Mouse (Mus musculus) G1E (cell line): ENCODE data around the gene Fsip1. TPM values are rescaled to one million over a fixed set of nuclear protein-coding genes. Genes with fewer than 3 reads are reported as not detected.

Source experiments
- ATAC-seq: 2 replicates; pipeline ENCODE4 v1.8.0; 2016; ENCODE audit warnings: mild to moderate bottlenecking; ENCODE audit not compliant: insufficient number of reproducible peaks, poor library complexity, low FRiP score, severe bottlenecking; ENCODE audit errors: extremely low read depth
- DNase-seq: peaks from one replicate; pipeline ENCODE4 v3.0.0; 2012; ENCODE audit warnings: low spot score
- H3K27me3 ChIP-seq: 2 replicates; pipeline ENCODE4 v1.6.1; 2012; ENCODE audit warnings: mild to moderate bottlenecking, low read length, inconsistent platforms; ENCODE audit not compliant: insufficient read depth
- H3K36me3 ChIP-seq: replicated peaks from 2 replicates; pipeline ENCODE3; 2012; ENCODE audit warnings: mild to moderate bottlenecking, inconsistent platforms
- H3K4me1 ChIP-seq: 2 replicates; pipeline ENCODE4 v1.6.1; 2012; ENCODE audit warnings: low read depth, low read length, inconsistent platforms, mixed read lengths; ENCODE audit not compliant: insufficient read depth
- H3K4me3 ChIP-seq: 2 replicates; pipeline ENCODE4 v1.5.1; 2012; ENCODE audit warnings: low read depth, mild to moderate bottlenecking, inconsistent platforms, low read length, moderate library complexity, mixed read lengths
- H3K9me3 ChIP-seq: replicated peaks from 2 replicates; pipeline ENCODE4 v1.6.1; 2012; ENCODE audit warnings: inconsistent platforms
- CTCF ChIP-seq: IDR thresholded peaks from 2 replicates; pipeline ENCODE4 v1.5.1; 2012; ENCODE audit warnings: low read depth, low read length, inconsistent platforms, mixed read lengths
- GATA1 ChIP-seq: IDR thresholded peaks from 2 replicates; pipeline ENCODE4 v1.6.1; 2012; ENCODE audit warnings: borderline replicate concordance, low read length, inconsistent platforms, mixed read lengths
- GATA2 ChIP-seq: IDR thresholded peaks from 2 replicates; pipeline ENCODE4 v1.6.1; 2012; ENCODE audit warnings: low read depth, low read length, inconsistent platforms, borderline replicate concordance
- POLR2AphosphoS5 ChIP-seq: IDR thresholded peaks from 2 replicates; pipeline ENCODE4 v1.6.1; 2012; ENCODE audit warnings: low read depth, low read length, inconsistent platforms; ENCODE audit not compliant: insufficient replicate concordance
- TAL1 ChIP-seq: conservative IDR thresholded peaks from 2 replicates; pipeline ENCODE4 v1.6.1; 2012; ENCODE audit warnings: low read depth, low read length, inconsistent platforms, mixed read lengths
- polyA plus RNA-seq: library from polyadenylated mRNA; stranded (reverse); fragments of >175 nt; gene quantifications from 2 replicates; pipeline ENCODE4 v1.2.3, GENCODE M21; 2012
- total RNA-seq, 2 experiments: library from RNA; stranded (forward) in 1 of 2; stranded (reverse) in 1 of 2; fragments of 200-1000 nt in 1 of 2; fragments of >200 nt in 1 of 2; fragmentation: Nextera tagmentation in 1 of 2; gene quantifications; 2 replicates each; pipeline ENCODE4 v1.2.3; 2014 to 2017

Fsip1 gene
- total and polyA plus RNA-seq, 3 experiments: 0.27 TPM; not detected in 2

- Histone ChIP-seq H3K9me3 (peaks cover 75% of the 10 kb centered on the region), H3K36me3 (no peaks in the 10 kb centered on the region), H3K4me3 (no peak overlapping the region; the same call in 1 of the 2 replicates), H3K4me1 (no peaks in the 10 kb centered on the region), H3K27me3 (no peaks in the 10 kb centered on the region)
- ATAC-seq (no peak), DNase-seq (no peak)
- TF ChIP-seq CTCF: no peak
- no peak for TF ChIP-seq TAL1
- no peak for TF ChIP-seq GATA1
- no peak for TF ChIP-seq GATA2
- TF ChIP-seq POLR2AphosphoS5: no peak
These were observed 137.1 kb downstream of the Fsip1 start for GRCm38 (mm10) chr2:118119684-118120083.

- H3K4me1 ChIP-seq: no peaks in the 10 kb centered on the region
- no peaks in the 10 kb centered on the region for H3K36me3 ChIP-seq
- ATAC-seq: no peak
- H3K27me3 ChIP-seq: no peaks in the 10 kb centered on the region
- DNase-seq: no peak
- peaks cover 70% of the 10 kb centered on the region for H3K9me3 ChIP-seq
- TF ChIP-seq CTCF (no peak), POLR2AphosphoS5 (no peak), GATA2 (no peak), GATA1 (no peak), TAL1 (no peak)
- no peak overlapping the region for H3K4me3 ChIP-seq
These were observed 138.3 kb downstream of the Fsip1 start for GRCm38 (mm10) chr2:118118515-118118914.

- no peaks in the 10 kb centered on the region for H3K4me1 ChIP-seq
- no peaks in the 10 kb centered on the region for H3K27me3 ChIP-seq
- no peaks in the 10 kb centered on the region for H3K36me3 ChIP-seq
- DNase-seq (no peak), ATAC-seq (no peak)
- H3K9me3 ChIP-seq: peaks cover 69% of the 10 kb centered on the region
- TF ChIP-seq CTCF: no peak
- H3K4me3 ChIP-seq: no peak overlapping the region
These were observed 138.7 kb downstream of the Fsip1 start for GRCm38 (mm10) chr2:118118045-118118444.

GRCm38 (mm10) chr2:118117401-118117800 is 139.4 kb downstream of the Fsip1 start:
- Histone ChIP-seq H3K4me3 (no peak overlapping the region), H3K9me3 (peaks cover 69% of the 10 kb centered on the region), H3K36me3 (no peaks in the 10 kb centered on the region), H3K27me3 (no peaks in the 10 kb centered on the region), H3K4me1 (no peaks in the 10 kb centered on the region)
- TF ChIP-seq TAL1 (no peak), GATA2 (no peak), POLR2AphosphoS5 (no peak), CTCF (no peak), GATA1 (no peak)
- ATAC-seq (no peak), DNase-seq (no peak)

GRCm38 (mm10) chr2:118116754-118117290 is 139.9 kb downstream of the Fsip1 start:
- peaks cover 69% of the 10 kb centered on the region for H3K9me3 ChIP-seq
- DNase-seq: no peak
- TF ChIP-seq TAL1: no peak
- no peak for TF ChIP-seq GATA1
- no peak for TF ChIP-seq CTCF
- TF ChIP-seq GATA2: no peak
- no peak for TF ChIP-seq POLR2AphosphoS5
- no peaks in the 10 kb centered on the region for H3K27me3 ChIP-seq
- no peaks in the 10 kb centered on the region for H3K4me1 ChIP-seq
- no peak for ATAC-seq
- no peak overlapping the region for H3K4me3 ChIP-seq
- H3K36me3 ChIP-seq: no peaks in the 10 kb centered on the region

- DNase-seq (no peak), ATAC-seq (no peak)
- Histone ChIP-seq H3K27me3 (no peaks in the 10 kb centered on the region), H3K36me3 (no peaks in the 10 kb centered on the region), H3K4me1 (no peaks in the 10 kb centered on the region), H3K9me3 (peaks cover 75% of the 10 kb centered on the region), H3K4me3 (no peak overlapping the region)
- TF ChIP-seq CTCF: no peak
- no peak for TF ChIP-seq GATA1
- no peak for TF ChIP-seq GATA2
- TF ChIP-seq TAL1: no peak
- no peak for TF ChIP-seq POLR2AphosphoS5
These were observed 140.6 kb downstream of the Fsip1 start for GRCm38 (mm10) chr2:118116180-118116579.

- no peak for ATAC-seq
- no peak for TF ChIP-seq TAL1
- TF ChIP-seq CTCF: no peak
- no peak for TF ChIP-seq GATA2
- TF ChIP-seq GATA1: no peak
- TF ChIP-seq POLR2AphosphoS5: no peak
- no peak for DNase-seq
- no peak overlapping the region for H3K4me3 ChIP-seq
- H3K4me1 ChIP-seq: no peaks in the 10 kb centered on the region
- H3K9me3 ChIP-seq: peaks cover 73% of the 10 kb centered on the region
- no peaks in the 10 kb centered on the region for H3K36me3 ChIP-seq
- H3K27me3 ChIP-seq: no peaks in the 10 kb centered on the region
These were observed 141.1 kb downstream of the Fsip1 start for GRCm38 (mm10) chr2:118115647-118116046.

GRCm38 (mm10) chr2:118114671-118115070 is 142.1 kb downstream of the Fsip1 start:
- H3K4me1 ChIP-seq: no peaks in the 10 kb centered on the region
- H3K36me3 ChIP-seq: no peaks in the 10 kb centered on the region
- ATAC-seq: no peak
- TF ChIP-seq GATA1 (no peak), POLR2AphosphoS5 (no peak), GATA2 (no peak), TAL1 (no peak), CTCF (no peak)
- no peak overlapping the region for H3K4me3 ChIP-seq
- H3K27me3 ChIP-seq: no peaks in the 10 kb centered on the region
- H3K9me3 ChIP-seq: peaks cover 74% of the 10 kb centered on the region
- no peak for DNase-seq
